Mouse (Mus musculus) E14TG2a.4 (cell line): ENCODE measurements at regions not wholly inside any gene's neighbourhood (a gene's known extent, or its start where the extent isn't known, plus 50 kb on each side); places are given as distances from the start of the nearest gene placed in this dataset.

Source experiments
- CTCF ChIP-seq: conservative IDR thresholded peaks from 2 replicates; pipeline ENCODE4 v1.5.1; 2014; ENCODE audit warnings: low read length
- NANOG ChIP-seq: IDR thresholded peaks from 2 replicates; pipeline ENCODE4 v1.6.1; 2014; ENCODE audit warnings: borderline replicate concordance, low read length, mixed read lengths

DNA sequence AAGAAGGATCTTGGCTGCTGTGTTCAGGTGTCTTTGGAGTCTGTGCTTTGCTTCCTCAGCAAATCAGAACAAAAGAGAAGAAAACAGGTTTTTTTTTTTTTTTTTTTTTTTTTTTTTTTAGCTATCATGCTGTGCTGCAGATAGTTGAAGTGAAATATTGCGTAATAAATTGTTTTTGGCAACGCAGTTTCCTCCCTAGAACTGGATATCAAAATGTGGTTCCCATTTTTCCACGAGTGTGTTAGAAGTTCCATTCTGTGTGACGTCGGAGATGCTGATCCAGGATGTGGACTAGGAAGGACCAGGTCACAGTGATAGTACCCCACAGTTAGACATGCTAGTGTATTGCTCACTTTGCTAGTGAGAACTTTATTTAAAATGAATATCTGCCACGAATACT, 220.4 kb downstream of the Rassf9 start:
- TF ChIP-seq CTCF, result no peak
- TF ChIP-seq NANOG, result no peak
